Mouse (Mus musculus) midbrain, postnatal 0 days (tissue): ENCODE results near the gene Tmed4. TPM values are rescaled to one million over a fixed set of nuclear protein-coding genes. Genes with fewer than 3 reads are reported as not detected.
"Not testable (repeated sequence)": the region's sequence is repeated elsewhere in the genome, so short reads cannot be mapped to it uniquely, and the experiment has no call there.

Source experiments
- ATAC-seq: fragments of 200-750 bp; cut with Nextera tagmentation; 2 replicates; pipeline ENCODE4 v1.8.0; 2017; ENCODE audit warnings: moderate number of reproducible peaks, mild to moderate bottlenecking, moderate TSS enrichment, moderate library complexity; ENCODE audit not compliant: low FRiP score
- DNase-seq: peaks from one replicate; pipeline ENCODE4 v3.0.0-alpha.2; 2015; ENCODE audit warnings: low spot score
- H3K27ac ChIP-seq: fragments of 300-500 bp; sonication (generic); 2 replicates; pipeline ENCODE4 v1.5.1; 2014; ENCODE audit warnings: low read depth, mild to moderate bottlenecking, low read length, mixed read lengths
- H3K27me3 ChIP-seq: fragments of 300-500 bp; sonication (generic); 2 replicates; pipeline ENCODE4 v1.6.1; 2014; ENCODE audit warnings: low read length, control low read depth, mixed read lengths; ENCODE audit not compliant: insufficient read depth
- H3K36me3 ChIP-seq: fragments of 300-500 bp; sonication (generic); 2 replicates; pipeline ENCODE4 v1.6.1; 2014; ENCODE audit warnings: low read length, control low read depth, mixed read lengths; ENCODE audit not compliant: insufficient read depth
- H3K4me1 ChIP-seq: fragments of 300-500 bp; sonication (generic); 2 replicates; pipeline ENCODE4 v1.6.1; 2014; ENCODE audit warnings: mild to moderate bottlenecking, control low read depth, antibody characterized with exemption, low read length, mixed read lengths; ENCODE audit not compliant: insufficient read depth
- H3K4me2 ChIP-seq: fragments of 300-500 bp; sonication (generic); 2 replicates; pipeline ENCODE4 v1.6.1; 2014; ENCODE audit warnings: low read depth, mild to moderate bottlenecking, low read length, mixed read lengths; ENCODE audit not compliant: poor library complexity, severe bottlenecking
- H3K4me3 ChIP-seq: fragments of 300-500 bp; sonication (generic); 2 replicates; pipeline ENCODE4 v1.5.1; 2014; ENCODE audit warnings: low read depth, mild to moderate bottlenecking, low read length, moderate library complexity
- H3K9ac ChIP-seq: fragments of 300-500 bp; sonication (generic); replicated peaks from 2 replicates; pipeline ENCODE4 v1.6.1; 2014; ENCODE audit warnings: mild to moderate bottlenecking, low read length, moderate library complexity, mixed read lengths; ENCODE audit not compliant: poor library complexity, severe bottlenecking
- H3K9me3 ChIP-seq: fragments of 300-500 bp; sonication (generic); 2 replicates; pipeline ENCODE4 v1.6.1; 2016; ENCODE audit warnings: low read length, control low read depth
- CTCF ChIP-seq: IDR thresholded peaks from 2 replicates; pipeline ENCODE4 v1.5.1; 2016; ENCODE audit warnings: antibody characterized with exemption, mild to moderate bottlenecking
- WGBS: fragments of 180-500 bp; shearing (Covaris S2); extraction: QIAGEN DNeasy Blood & Tissue Kit; methylation state at CpG from one replicate; pipeline ENCODE4 v1.1.7; 2014; 5-methylcytosine and 5-hydroxymethylcytosine counted together
- polyA plus RNA-seq: library from polyadenylated mRNA; unstranded; fragments of >200 nt; fragmentation: Nextera tagmentation; extraction: Ambion mirVana; gene quantifications from 2 replicates; pipeline ENCODE4 v1.2.1, GENCODE M21; 2015
- total RNA-seq: library from RNA; depleted of rRNA; stranded (reverse); fragments of >200 nt; gene quantifications from 2 replicates; pipeline ENCODE4 v1.2.3, GENCODE M21; 2014

Tmed4 gene
- total and polyA plus RNA-seq, 2 experiments from 2014 or later = 90.1 to 92.7 TPM

DNA sequence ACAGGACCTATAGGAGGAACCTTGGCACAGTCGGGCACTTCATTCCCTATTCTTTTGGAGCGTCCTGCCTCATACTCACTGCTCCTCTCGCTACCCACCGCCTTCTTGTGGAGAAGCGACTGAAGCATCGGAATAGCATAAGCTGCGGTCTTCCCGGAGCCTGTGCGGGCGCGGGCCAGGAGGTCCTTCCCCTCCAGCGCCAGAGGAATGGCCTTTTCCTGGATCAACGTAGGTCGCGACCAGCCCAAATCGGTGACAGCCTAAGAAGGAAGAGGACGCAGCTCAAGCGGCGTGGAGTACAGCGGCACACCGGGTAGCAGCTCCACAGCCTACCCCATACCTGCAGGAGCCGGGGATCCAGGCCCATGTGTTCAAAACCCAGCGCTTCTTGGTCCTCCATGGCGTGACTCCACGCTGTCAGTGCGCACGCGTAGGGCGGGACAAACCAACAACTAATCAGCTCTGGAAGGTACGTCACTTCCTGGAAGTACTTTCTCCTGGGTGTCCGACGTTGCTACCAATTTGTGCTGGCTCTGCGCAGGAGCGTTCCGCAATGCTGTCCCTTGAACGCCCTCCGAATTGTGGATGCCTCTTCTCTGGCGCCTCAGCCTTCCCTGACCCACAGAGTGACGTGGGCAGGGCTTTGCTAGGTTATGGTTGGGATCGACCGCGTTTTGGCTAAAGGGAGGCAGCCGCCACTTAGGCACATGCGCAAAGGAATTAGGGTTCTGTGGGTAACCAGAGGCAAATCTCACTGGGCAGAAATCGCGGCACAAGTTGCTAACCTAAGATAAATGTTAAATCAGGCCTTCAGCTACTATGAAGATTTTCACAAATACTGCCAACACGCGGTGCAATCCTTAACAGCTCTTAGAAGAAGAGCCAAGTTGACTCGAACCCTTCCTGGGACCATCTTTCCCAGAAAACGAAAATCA, 7.1 kb downstream of the Tmed4 start, which contains the start of gene Ddx56:
TSS of gene Ddx56 (minus strand) at position 453 of the 935 bp plus-strand sequence.
- TF ChIP-seq CTCF = no peak
- Histone ChIP-seq H3K4me2 (peak within 1 kb of the TSS; percentile 88), H3K4me3 (peak within 1 kb of the TSS; percentile 91), H3K9ac (peak within 1 kb of the TSS; percentile 94), H3K27ac (peak within 1 kb of the TSS; percentile 92), H3K9me3 (no peaks in the 10 kb centered on the region), H3K27me3 (no peaks in the 10 kb centered on the region), H3K36me3 (peaks cover 42% of the 10 kb centered on the region), H3K4me1 (peaks cover 9% of the 10 kb centered on the region; the same call in 1 of the 2 replicates)
- ATAC-seq = peak; percentile 96
- DNase-seq = peak; percentile 98
- 2% methylated on average over 50 of the region's 50 CpGs for WGBS

DNA sequence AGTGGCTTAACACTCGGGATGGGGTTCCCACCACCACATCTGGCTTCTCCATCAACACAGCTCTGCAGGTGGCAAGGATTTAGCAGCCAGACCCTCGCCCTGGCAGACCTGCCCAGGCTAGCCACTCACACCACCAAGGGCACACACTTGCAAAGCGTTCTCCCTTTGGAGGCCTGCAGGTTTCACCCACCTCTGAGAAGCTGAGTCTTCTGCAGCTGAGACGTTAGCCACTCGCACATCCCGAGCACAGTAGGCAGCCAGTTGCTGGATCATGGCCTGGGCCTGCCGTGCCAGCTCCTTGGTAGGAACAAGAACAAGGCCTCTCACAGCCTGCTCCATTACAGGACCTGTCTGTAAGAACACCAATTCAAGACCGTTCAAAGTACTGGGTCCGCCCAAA, 8.0 kb downstream of the Tmed4 start:
- Histone ChIP-seq H3K4me2 (peak overlapping the region; percentile 88), H3K27ac (no peak overlapping the region), H3K36me3 (peaks cover 44% of the 10 kb centered on the region), H3K4me3 (peak overlapping the region; percentile 91), H3K27me3 (no peaks in the 10 kb centered on the region), H3K4me1 (peaks cover 9% of the 10 kb centered on the region; the same call in 1 of the 2 replicates), H3K9ac (peak overlapping the region; percentile 94; the same call in 1 of the 2 replicates), H3K9me3 (no peaks in the 10 kb centered on the region)
- DNase-seq (no peak), ATAC-seq (no peak)
- TF ChIP-seq CTCF = no peak
- 71% methylated on average over 9 of the region's 9 CpGs for WGBS

DNA sequence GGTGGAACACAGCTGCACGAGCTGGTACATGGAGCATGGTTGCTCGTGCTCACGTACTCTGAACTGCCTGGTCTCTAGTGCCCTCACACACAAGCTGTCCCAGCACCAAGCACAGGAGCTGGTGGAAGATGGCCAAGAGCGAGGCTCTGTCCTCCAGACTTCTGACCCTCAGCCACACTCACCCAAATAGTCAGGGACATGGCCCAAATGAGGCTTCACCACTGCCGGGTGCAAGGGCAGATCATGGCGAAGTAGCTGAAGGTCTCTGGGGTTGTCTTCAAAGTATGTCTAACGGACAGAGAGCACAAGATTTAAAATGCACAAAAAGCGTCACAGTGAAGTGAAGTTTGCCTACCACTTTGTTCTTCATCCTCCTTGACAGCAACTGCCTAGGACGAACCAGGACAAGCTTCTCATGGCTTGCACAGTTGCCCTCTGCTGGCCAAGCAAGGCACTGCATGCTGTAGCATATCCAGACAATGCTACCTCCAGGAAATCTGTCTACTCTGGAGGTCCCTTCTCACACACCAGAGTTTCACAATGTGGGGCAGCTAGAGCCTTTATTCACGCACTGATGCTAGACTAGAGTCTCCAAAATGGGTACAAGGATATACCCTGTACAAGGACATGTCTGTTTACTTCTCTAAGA, 13.1 kb downstream of the Tmed4 start:
- DNase-seq (peak; percentile 87), ATAC-seq (no peak; the same call in 1 of the 2 replicates)
- H3K4me3 ChIP-seq = no peak overlapping the region
- peaks cover 3% of the 10 kb centered on the region; the same call in 1 of the 2 replicates for H3K4me1 ChIP-seq
- H3K9me3 ChIP-seq = no peaks in the 10 kb centered on the region
- peaks cover 73% of the 10 kb centered on the region for H3K36me3 ChIP-seq
- no peaks in the 10 kb centered on the region for H3K27me3 ChIP-seq
- H3K4me2 ChIP-seq = no peak overlapping the region
- H3K9ac ChIP-seq = no peak overlapping the region
- H3K27ac ChIP-seq = no peak overlapping the region
- WGBS = 76% methylated on average over 10 of the region's 10 CpGs
- TF ChIP-seq CTCF = peak; percentile 99

DNA sequence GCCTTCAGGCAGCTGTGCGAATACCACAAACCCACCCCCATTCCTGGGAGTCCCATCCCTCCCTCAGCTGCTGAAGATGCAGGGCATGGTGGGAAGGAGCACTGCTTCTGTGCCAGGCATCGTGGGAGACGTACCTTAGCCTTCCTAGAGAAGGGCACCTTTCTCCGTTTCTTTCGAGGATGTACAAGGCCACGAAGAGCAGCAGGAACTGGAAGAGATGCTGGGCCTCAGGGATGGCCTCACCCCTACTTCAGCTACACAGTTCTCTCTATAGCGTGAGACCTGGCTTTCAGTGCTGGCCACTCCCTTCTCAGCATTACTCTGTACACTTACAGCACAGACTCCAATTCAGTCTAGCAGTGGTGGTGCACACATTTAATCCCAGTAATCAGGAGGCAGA, 15.3 kb downstream of the Tmed4 start:
- Histone ChIP-seq H3K4me3 (no peak overlapping the region), H3K4me1 (no peaks in the 10 kb centered on the region), H3K27ac (no peak overlapping the region), H3K9me3 (no peaks in the 10 kb centered on the region), H3K36me3 (peaks cover 61% of the 10 kb centered on the region), H3K4me2 (no peak overlapping the region), H3K9ac (no peak overlapping the region), H3K27me3 (no peaks in the 10 kb centered on the region)
- DNase-seq = no peak
- 96% methylated on average over 7 of the region's 7 CpGs for WGBS
- no peak for TF ChIP-seq CTCF
- ATAC-seq = no peak

DNA sequence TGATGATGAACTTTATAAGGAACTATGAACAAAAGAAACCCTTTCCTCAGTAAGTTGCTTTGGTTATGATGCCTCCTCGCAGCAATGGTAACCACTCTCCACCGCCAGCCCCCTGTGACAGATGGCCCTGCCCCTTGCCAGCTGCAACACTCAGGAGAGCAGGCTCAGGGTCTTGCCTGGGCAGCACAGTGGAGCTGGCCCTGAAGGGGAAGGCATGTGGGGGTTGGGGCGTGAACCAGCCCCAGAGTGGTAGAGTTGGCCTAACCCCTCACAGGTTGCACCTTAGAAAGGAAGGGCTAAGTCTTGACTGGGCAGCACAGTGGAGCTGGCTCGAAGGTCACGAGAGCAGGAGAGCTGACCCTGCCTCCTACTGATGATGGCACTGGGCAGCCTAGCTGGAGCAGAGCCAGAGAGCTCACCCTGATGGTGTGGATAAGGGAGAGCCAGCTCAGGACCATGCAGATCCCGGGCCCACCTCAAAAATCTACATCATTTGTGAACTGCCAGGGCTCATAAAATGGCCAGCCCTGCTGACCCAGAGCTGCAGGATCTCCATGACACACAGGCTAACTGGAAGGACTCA, 18.1 kb downstream of the Tmed4 start:
- no peak for DNase-seq
- H3K4me3 ChIP-seq = no peak overlapping the region
- no peak overlapping the region for H3K9ac ChIP-seq
- no peak for TF ChIP-seq CTCF
- 74% methylated on average over 6 of the region's 6 CpGs for WGBS
- ATAC-seq = no peak
- H3K27ac ChIP-seq = no peak overlapping the region
- peaks cover 35% of the 10 kb centered on the region for H3K36me3 ChIP-seq
- no peaks in the 10 kb centered on the region for H3K9me3 ChIP-seq
- H3K4me2 ChIP-seq = no peak overlapping the region
- no peaks in the 10 kb centered on the region for H3K4me1 ChIP-seq
- no peaks in the 10 kb centered on the region for H3K27me3 ChIP-seq

DNA sequence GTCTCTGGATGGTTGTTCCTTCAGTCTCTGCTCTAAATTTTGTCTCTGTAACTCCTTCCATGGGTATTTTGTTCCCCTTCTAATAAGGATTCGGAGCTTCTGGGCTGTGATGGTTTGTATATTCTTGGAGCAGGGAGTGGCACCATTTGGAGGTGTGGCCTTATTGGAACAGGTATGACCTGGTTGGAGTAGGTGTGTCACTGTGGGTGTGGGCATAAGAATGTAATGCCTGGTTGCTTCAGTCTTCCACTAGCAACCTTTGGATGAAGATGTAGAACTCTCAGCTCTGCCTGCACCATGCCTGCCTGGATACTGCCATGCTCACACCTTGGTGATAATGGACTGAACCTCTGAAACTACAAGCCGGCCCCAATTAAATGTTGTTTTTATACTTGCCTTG, 20.1 kb downstream of the Tmed4 start:
- H3K36me3 ChIP-seq = peaks cover 23% of the 10 kb centered on the region
- ATAC-seq, H3K27me3 ChIP-seq, H3K9me3 ChIP-seq, H3K27ac ChIP-seq, H3K9ac ChIP-seq, H3K4me1 ChIP-seq, H3K4me3 ChIP-seq, DNase-seq, H3K4me2 ChIP-seq: not testable (repeated sequence)
- 96% methylated on average over 2 of the region's 2 CpGs for whole genome bisulfite sequencing
